Mouse (Mus musculus) heart, embryonic 12.5 days (tissue): ENCODE data around the gene Zfp493. TPM values are rescaled to one million over a fixed set of nuclear protein-coding genes. Genes with fewer than 3 reads are reported as not detected.
A peak's percentile ranks its signal among the peaks of the same experiment; 100 is the strongest.
"Not testable (repeated sequence)": the region's sequence is repeated elsewhere in the genome, so short reads cannot be mapped to it uniquely, and the experiment has no call there.

Experiments used
- ATAC-seq: fragments of 200-750 bp; cut with Nextera tagmentation; 2 replicates; pipeline ENCODE4 v1.8.0; 2017; ENCODE audit warnings: moderate TSS enrichment, moderate library complexity; ENCODE audit not compliant: insufficient number of reproducible peaks, low FRiP score
- H3K27ac ChIP-seq: fragments of 300-500 bp; sonication (generic); 2 replicates; pipeline ENCODE4 v1.5.1; 2016; ENCODE audit warnings: mild to moderate bottlenecking, moderate library complexity; ENCODE audit not compliant: poor library complexity, severe bottlenecking
- H3K27me3 ChIP-seq: fragments of 300-500 bp; sonication (generic); replicated peaks from 2 replicates; pipeline ENCODE4 v1.6.1; 2016; ENCODE audit warnings: mild to moderate bottlenecking, moderate library complexity
- H3K36me3 ChIP-seq: fragments of 300-500 bp; sonication (generic); 2 replicates; pipeline ENCODE4 v1.6.1; 2016; ENCODE audit warnings: mild to moderate bottlenecking, moderate library complexity
- H3K4me1 ChIP-seq: fragments of 300-500 bp; sonication (generic); replicated peaks from 2 replicates; pipeline ENCODE4 v1.6.1; 2016; ENCODE audit warnings: mild to moderate bottlenecking
- H3K4me2 ChIP-seq: fragments of 300-500 bp; sonication (generic); 2 replicates; pipeline ENCODE4 v1.6.1; 2016; ENCODE audit warnings: mild to moderate bottlenecking, moderate library complexity
- H3K4me3 ChIP-seq: fragments of 300-500 bp; sonication (generic); 2 replicates; pipeline ENCODE4 v1.5.1; 2016; ENCODE audit warnings: mild to moderate bottlenecking
- H3K9ac ChIP-seq: fragments of 300-500 bp; sonication (generic); 2 replicates; pipeline ENCODE4 v1.6.1; 2016; ENCODE audit warnings: mild to moderate bottlenecking, moderate library complexity
- H3K9me3 ChIP-seq: fragments of 300-500 bp; sonication (generic); replicated peaks from 2 replicates; pipeline ENCODE4 v1.6.1; 2016; ENCODE audit warnings: mild to moderate bottlenecking, moderate library complexity
- WGBS: fragments of 180-500 bp; shearing (Covaris S2); methylation state at CpG from one replicate; pipeline ENCODE4 v1.1.7; 2016; 5-methylcytosine and 5-hydroxymethylcytosine counted together
- polyA plus RNA-seq: library from polyadenylated mRNA; unstranded; fragments of >200 nt; fragmentation: Nextera tagmentation; extraction: Ambion mirVana; gene quantifications from 2 replicates; pipeline ENCODE4 v1.2.1, GENCODE M21; 2016

Zfp493 gene
- polyA plus RNA-seq = 1.7 and 2.5 TPM in 2 replicates

DNA sequence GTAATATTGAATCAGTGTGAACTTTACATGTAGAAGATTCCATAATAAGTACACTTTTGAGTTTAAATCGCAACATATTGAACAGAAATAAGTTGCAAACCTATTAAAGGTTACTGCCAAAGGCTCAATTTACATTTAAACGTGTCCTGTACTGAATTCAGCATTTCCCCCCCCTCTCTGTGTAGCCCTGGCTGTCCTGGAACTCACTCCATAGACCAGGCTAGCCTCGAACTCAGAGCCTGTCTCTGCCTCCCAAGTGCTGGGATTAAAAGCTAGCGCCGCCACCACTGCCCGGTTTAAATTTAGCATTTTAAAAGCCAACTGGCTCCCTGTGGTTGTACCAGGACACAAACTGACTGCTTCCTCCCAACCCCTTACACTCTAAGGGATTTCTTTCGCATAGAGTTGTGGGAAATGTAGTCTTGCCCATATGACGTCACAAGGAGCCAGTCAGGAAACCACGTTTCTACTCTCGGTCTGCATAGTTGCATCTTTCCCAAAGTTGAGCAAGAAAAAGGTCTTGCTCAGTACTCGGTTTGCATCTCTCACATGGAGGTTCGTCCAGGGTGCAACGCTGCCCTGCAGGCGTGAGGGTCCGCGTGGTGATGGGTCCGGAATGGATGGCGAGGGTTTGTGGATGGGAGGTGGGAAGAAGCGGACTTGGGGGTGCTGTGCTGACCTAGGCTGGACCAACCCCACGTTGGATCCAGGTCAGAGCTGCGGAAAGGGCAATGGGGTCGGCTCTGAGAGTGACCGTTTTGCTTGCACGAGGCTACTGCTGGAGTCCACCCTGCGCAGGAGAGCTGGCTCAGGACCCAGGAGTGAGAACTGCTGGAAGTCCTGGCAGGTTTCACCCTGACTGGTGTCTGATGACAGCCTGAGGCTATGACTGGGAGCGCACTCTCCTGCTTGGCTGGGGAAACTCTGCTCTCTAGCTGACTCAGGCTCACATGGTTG lies at the start of gene Zfp493:
Gene Zfp493 (plus strand): TSS at position 429 of the 957 bp plus-strand sequence.
- no peaks in the 10 kb centered on the region for H3K27me3 ChIP-seq
- peak within 1 kb of the TSS; percentile 78 for H3K4me3 ChIP-seq
- H3K27ac ChIP-seq = peak within 1 kb of the TSS; percentile 32
- H3K4me2 ChIP-seq = peak within 1 kb of the TSS; percentile 87
- H3K9me3 ChIP-seq = no peaks in the 10 kb centered on the region
- peak; percentile 90 for ATAC-seq
- peaks cover 6% of the 10 kb centered on the region; the same call in 1 of the 2 replicates for H3K4me1 ChIP-seq
- H3K9ac ChIP-seq = peak within 1 kb of the TSS; percentile 73
- WGBS = 5% methylated on average over 26 of the region's 26 CpGs
- no peaks in the 10 kb centered on the region for H3K36me3 ChIP-seq

- not testable (repeated sequence) for H3K4me3 ChIP-seq, H3K4me1 ChIP-seq, H3K9ac ChIP-seq, H3K4me2 ChIP-seq, H3K27me3 ChIP-seq, H3K27ac ChIP-seq, H3K36me3 ChIP-seq, ATAC-seq
- H3K9me3 ChIP-seq = peaks cover 24% of the 10 kb centered on the region
- WGBS = 90% methylated on average over 9 of the region's 9 CpGs
Measured at GRCm38 (mm10) chr13:67734391-67734790, 45.1 kb upstream of the Zfp493 start.

GRCm38 (mm10) chr13:67742941-67743340 lies 36.6 kb upstream of the Zfp493 start:
- Histone ChIP-seq H3K27ac (no peak overlapping the region), H3K4me1 (no peaks in the 10 kb centered on the region), H3K4me3 (no peak overlapping the region), H3K4me2 (no peak overlapping the region), H3K9me3 (peaks cover 10% of the 10 kb centered on the region), H3K9ac (no peak overlapping the region), H3K27me3 (no peaks in the 10 kb centered on the region), H3K36me3 (peaks cover 9% of the 10 kb centered on the region)
- 80% methylated on average over 3 of the region's 3 CpGs for WGBS
- ATAC-seq = no peak

GRCm38 (mm10) chr13:67743896-67744295 lies 35.6 kb upstream of the Zfp493 start:
- Histone ChIP-seq H3K9me3 (peaks cover 10% of the 10 kb centered on the region), H3K4me3 (no peak overlapping the region), H3K27me3 (no peaks in the 10 kb centered on the region), H3K27ac (no peak overlapping the region), H3K9ac (no peak overlapping the region), H3K4me2 (no peak overlapping the region), H3K4me1 (no peaks in the 10 kb centered on the region), H3K36me3 (peaks cover 17% of the 10 kb centered on the region)
- no peak for ATAC-seq
- 87% methylated on average over 9 of the region's 9 CpGs for WGBS

- H3K4me3 ChIP-seq = peak within 1 kb of the TSS; percentile 90
- ATAC-seq = peak; percentile 91
- WGBS = 6% methylated on average over 24 of the region's 24 CpGs
Measured at GRCm38 (mm10) chr13:67754333-67755306, 24.9 kb upstream of the Zfp493 start, which contains the start of gene Zfp85. TSS of gene Zfp85 (minus strand) at chr13:67755228.

DNA sequence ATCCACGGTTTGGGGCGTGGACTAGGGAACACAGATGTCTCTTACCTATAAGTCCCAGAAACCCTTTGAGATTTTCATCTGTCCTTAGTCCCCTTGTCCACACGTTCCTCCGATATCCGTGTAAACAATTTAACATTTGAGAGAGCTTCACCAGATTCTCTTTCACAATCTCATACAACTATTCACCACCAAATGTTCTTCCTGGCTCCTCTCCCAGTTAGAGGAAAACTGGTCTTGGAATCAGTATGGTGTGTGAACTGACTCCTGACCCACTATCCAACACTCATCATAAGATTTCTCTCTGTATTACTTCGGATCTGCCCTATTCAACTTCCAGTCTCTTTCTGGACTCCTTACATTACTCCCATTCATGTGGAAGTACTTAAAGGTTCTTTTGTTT lies 23.7 kb upstream of the Zfp493 start:
- H3K9me3 ChIP-seq = no peaks in the 10 kb centered on the region
- no peak overlapping the region for H3K9ac ChIP-seq
- no peaks in the 10 kb centered on the region for H3K27me3 ChIP-seq
- H3K27ac ChIP-seq = no peak overlapping the region
- peaks cover 9% of the 10 kb centered on the region for H3K36me3 ChIP-seq
- peaks cover 5% of the 10 kb centered on the region for H3K4me1 ChIP-seq
- WGBS = 83% methylated on average over 6 of the region's 6 CpGs
- no peak overlapping the region for H3K4me3 ChIP-seq
- ATAC-seq = no peak
- H3K4me2 ChIP-seq = no peak overlapping the region

More at GRCm38 (mm10) chr13:67754333-67755306, 24.9 kb upstream of the Zfp493 start, which contains the start of gene Zfp85:
- H3K9me3 ChIP-seq = 0 out of 2 replicates have a peak, but pooled peaks cover 2% of the 10 kb centered on the region
- peaks cover 5% of the 10 kb centered on the region for H3K4me1 ChIP-seq
- peak within 1 kb of the TSS; percentile 78 for H3K9ac ChIP-seq
- peaks cover 12% of the 10 kb centered on the region for H3K36me3 ChIP-seq
- peak within 1 kb of the TSS; percentile 83 for H3K4me2 ChIP-seq
- H3K27me3 ChIP-seq = no peaks in the 10 kb centered on the region
- H3K27ac ChIP-seq = peak within 1 kb of the TSS; percentile 70

DNA sequence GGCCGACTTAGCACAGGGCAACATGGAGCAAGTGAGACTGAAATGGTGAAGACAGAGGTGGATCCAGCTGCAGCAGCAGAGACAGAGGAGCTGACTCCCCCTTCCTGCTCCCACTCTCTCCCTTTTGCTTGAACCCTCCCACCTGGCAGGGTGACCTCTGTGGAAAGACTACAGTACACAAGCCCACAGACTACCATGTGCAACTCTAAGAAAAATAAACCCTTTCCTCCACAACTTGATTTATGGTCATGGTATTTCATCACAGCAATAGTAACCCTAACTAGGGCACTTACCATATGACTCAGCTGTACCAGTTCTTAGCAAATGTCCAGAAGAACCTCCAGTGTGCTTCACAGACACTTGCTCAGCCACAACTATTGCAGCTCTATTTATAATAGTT lies 19.5 kb upstream of the Zfp493 start:
- H3K4me3 ChIP-seq = no peak overlapping the region
- no peak overlapping the region for H3K4me2 ChIP-seq
- H3K27me3 ChIP-seq = no peaks in the 10 kb centered on the region
- WGBS = 58% methylated on average over 1 of the region's 1 CpGs
- no peaks in the 10 kb centered on the region for H3K36me3 ChIP-seq
- H3K27ac ChIP-seq = no peak overlapping the region
- no peak overlapping the region for H3K9ac ChIP-seq
- H3K9me3 ChIP-seq = no peaks in the 10 kb centered on the region
- H3K4me1 ChIP-seq = no peaks in the 10 kb centered on the region
- no peak for ATAC-seq

DNA sequence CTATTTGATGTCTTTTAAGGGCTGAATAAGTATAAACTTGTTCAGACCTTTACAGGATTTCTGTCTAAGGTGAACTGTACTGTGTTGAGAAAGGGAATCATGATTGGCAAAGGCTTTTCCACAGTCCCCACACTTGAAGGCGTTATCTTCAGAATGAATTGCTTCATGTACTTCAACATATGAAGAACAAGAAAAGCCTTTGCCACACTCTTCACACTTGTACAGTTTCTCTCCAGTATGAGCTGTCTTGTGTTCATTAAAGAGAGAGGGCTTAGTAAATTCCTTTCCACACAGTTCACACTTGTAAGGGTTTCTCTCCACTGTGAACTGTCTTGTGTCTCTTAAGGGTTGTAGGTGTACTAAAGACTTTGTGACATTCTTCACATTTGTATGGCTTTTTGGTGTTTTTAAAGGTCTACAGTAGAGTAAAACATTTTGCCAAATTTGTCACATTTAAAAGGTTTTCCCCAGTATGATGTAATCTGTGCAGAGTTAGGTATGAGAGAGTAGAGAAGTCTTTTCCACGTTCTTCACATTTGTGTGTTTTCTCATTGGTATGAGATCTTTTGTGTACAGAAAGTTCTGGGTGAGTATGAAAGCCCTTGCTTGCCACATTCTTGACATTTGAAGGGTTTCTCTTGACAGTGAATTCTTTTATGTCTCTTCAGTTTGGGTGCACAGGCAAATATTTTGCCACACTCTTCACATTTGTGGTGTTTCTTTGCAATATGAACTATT lies 16.3 kb upstream of the Zfp493 start:
- H3K27ac ChIP-seq = no peak overlapping the region
- no peak for ATAC-seq
- H3K36me3 ChIP-seq = no peaks in the 10 kb centered on the region
- H3K9me3 ChIP-seq = no peaks in the 10 kb centered on the region
- no peak overlapping the region for H3K4me3 ChIP-seq
- H3K4me2 ChIP-seq = no peak overlapping the region
- WGBS = 76% methylated on average over 2 of the region's 2 CpGs
- no peak overlapping the region for H3K9ac ChIP-seq
- H3K4me1 ChIP-seq = no peaks in the 10 kb centered on the region
- no peaks in the 10 kb centered on the region for H3K27me3 ChIP-seq

DNA sequence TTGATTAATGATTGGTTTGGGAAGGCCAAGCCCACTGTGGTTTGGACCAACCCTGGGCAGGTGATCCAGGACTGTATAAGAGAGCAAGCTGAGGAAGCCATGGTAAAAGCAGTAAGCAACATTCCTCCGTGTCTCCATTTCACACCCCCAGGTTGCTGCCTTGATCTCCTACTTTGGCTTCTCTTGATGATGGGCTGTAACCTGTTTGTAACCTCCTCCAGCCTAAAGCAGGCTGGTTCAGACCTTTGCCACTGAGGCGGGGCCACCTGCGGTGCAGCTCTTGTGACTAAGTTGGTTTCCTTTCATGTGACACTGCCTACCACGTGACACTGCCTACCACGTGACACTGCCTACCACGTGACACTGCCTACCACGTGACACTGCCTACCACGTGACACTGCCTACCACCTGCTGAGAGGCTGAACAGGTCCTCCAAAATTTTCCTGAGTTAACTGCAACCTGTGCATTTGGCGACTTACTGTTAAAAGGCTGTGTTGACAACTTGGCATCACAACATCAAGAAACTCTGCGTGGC lies 12.5 kb downstream of the Zfp493 start:
- Histone ChIP-seq H3K36me3 (peaks cover 13% of the 10 kb centered on the region), H3K9me3 (peaks cover 14% of the 10 kb centered on the region), H3K27me3 (no peaks in the 10 kb centered on the region), H3K27ac (no peak overlapping the region), H3K9ac (no peak overlapping the region), H3K4me2 (no peak overlapping the region), H3K4me3 (no peak overlapping the region), H3K4me1 (no peaks in the 10 kb centered on the region)
- ATAC-seq = no peak
- WGBS = 87% methylated on average over 10 of the region's 10 CpGs

DNA sequence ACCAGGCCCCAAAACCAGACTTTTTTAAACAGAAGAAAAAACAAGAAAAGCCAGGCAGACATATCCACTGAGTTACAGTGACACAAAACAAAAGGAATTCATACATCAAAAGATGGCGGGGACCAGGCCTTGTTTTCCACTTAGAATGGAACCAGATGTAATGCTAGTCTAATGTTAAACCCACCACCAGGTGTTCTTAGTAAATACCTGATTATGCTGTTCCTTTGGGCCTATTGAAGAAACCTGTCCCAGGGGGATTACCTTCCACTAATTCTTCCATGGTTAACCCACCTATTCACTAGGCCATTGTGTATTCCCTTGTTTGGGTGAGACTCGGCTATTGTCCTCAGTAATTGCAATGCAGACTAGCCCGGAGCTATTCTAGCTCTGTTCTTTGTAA lies 19.1 kb downstream of the Zfp493 start:
- 77% methylated on average over 3 of the region's 3 CpGs for WGBS
- Histone ChIP-seq H3K9me3 (no peaks in the 10 kb centered on the region), H3K9ac (no peak overlapping the region), H3K36me3 (no peaks in the 10 kb centered on the region), H3K4me2 (no peak overlapping the region), H3K27me3 (no peaks in the 10 kb centered on the region), H3K4me1 (no peaks in the 10 kb centered on the region), H3K27ac (no peak overlapping the region), H3K4me3 (no peak overlapping the region)
- no peak for ATAC-seq
